ENCODE assay signal across 30 mouse cellular contexts in the genomic region with DNA sequence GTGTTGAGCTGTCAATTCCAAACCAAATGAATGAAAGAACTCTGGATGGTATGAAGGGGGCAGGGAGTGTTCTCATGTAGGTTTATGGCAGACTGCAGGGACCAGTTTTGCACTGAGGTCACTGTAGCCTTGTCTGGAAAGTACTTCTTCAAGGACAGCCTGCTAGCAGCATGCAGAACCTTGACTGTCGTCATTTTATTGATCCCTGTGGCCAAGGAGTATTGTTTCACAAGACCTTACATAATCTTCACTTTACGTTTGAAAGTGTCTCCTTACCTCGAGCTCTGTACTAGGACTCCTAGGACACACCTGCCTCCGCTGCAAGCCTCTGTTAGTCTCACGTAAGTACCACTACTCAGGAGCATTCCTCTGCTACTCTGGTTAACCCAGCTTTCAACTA.
A peak's percentile ranks its signal among the peaks of the same experiment; 100 is the strongest.
DNase-seq lines count a peak whose midpoint lies in the region; ATAC-seq and TF ChIP-seq lines count a peak whose summit lies in the region.
"Had no signal": no experiment of that assay in that cellular context is flagged by ENCODE, and none has a peak within 500 bp of the region (broad histone marks: within the 10 kb centered on the region; RNA-seq: fewer than 3 reads in every experiment).

No protein-coding gene starts in this region.

- no peaks in the 10 kb centered on the region for H3K27me3 ChIP-seq in kidney, adult 2 months (replicated peaks; ENCODE audit: control insufficient read depth, insufficient read depth, low read length)
- H3K27me3 ChIP-seq in kidney, embryonic 15.5 days: no peaks in the 10 kb centered on the region
- H3K27me3 ChIP-seq in intestine, postnatal 0 days (replicated peaks; ENCODE audit: control insufficient read depth, insufficient read depth, low read length): no peaks in the 10 kb centered on the region
- H3K27me3 ChIP-seq: CH12.LX; embryonic facial prominence, embryonic 13.5 days; forebrain, embryonic 13.5 days; hindbrain, embryonic 13.5 days; Patski had no signal

- intact Hi-C loops in gastrocnemius, adult 2 months (cut with DNase I): no loop called here

- TF ChIP-seq CTCF in kidney, adult 2 months (conservative IDR thresholded peaks at IDR 0.05; ENCODE audit: insufficient read depth, insufficient read length, low read depth, low read length): no peak
- TF ChIP-seq CTCF in intestine, postnatal 0 days (IDR thresholded peaks at IDR 0.05; ENCODE audit: low read depth): no peak
- TF ChIP-seq CTCF in gastrocnemius, adult 2 months (IDR thresholded peaks at IDR 0.05): no peak

- 85% methylated on average over 5 of the region's 5 CpGs for WGBS in kidney, adult 2 months
- 89% methylated on average over 5 of the region's 5 CpGs for WGBS in kidney, embryonic 15.5 days
- WGBS in intestine, postnatal 0 days: 50% methylated on average over 5 of the region's 5 CpGs

- H3K9ac ChIP-seq in kidney, embryonic 15.5 days: no peak overlapping the region
- no peak overlapping the region for H3K9ac ChIP-seq in intestine, postnatal 0 days (ENCODE audit: low read depth, low read length)
- H3K9ac ChIP-seq: embryonic facial prominence, embryonic 13.5 days; forebrain, embryonic 13.5 days; hindbrain, embryonic 13.5 days had no signal

- no peak overlapping the region for H3K4me3 ChIP-seq in kidney, adult 2 months (ENCODE audit: insufficient read depth, low read depth, low read length)
- H3K4me3 ChIP-seq in kidney, embryonic 15.5 days (replicated peaks): no peak overlapping the region
- H3K4me3 ChIP-seq in intestine, postnatal 0 days (ENCODE audit: low read depth, low read length): no peak overlapping the region
- H3K4me3 ChIP-seq in gastrocnemius, adult 2 months: no peak overlapping the region
- H3K4me3 ChIP-seq: embryonic facial prominence, embryonic 10.5 days; embryonic facial prominence, embryonic 13.5 days; erythroblast, embryonic 14.5 days; forebrain, embryonic 10.5 days; forebrain, embryonic 13.5 days; hindbrain, embryonic 10.5 days; hindbrain, embryonic 13.5 days had no signal

- H3K36me3 ChIP-seq in kidney, adult 2 months (ENCODE audit: control insufficient read depth, insufficient read depth, low read length): no peaks in the 10 kb centered on the region
- H3K36me3 ChIP-seq in kidney, embryonic 15.5 days: no peaks in the 10 kb centered on the region
- H3K36me3 ChIP-seq in intestine, postnatal 0 days (ENCODE audit: control insufficient read depth, insufficient read depth): no peaks in the 10 kb centered on the region
- H3K36me3 ChIP-seq: embryonic facial prominence, embryonic 10.5 days; embryonic facial prominence, embryonic 13.5 days; forebrain, embryonic 10.5 days; G1E; hindbrain, embryonic 10.5 days; hindbrain, embryonic 13.5 days had no signal

- DNase-seq in adrenal gland, adult 8-10 months: peak; percentile 25
- no peak for DNase-seq in adrenal gland, postnatal 25 days
- DNase-seq in kidney, adult 2 months: no peak
- no peak for DNase-seq in gastrocnemius, adult 2 months
- DNase-seq: adrenal gland, adult 2 months; B cell, adult 2 months; cerebellum, adult 11-12 months; cerebellum, adult 8-10 months; cerebellum, postnatal 10 days; cerebellum, postnatal 36 days; embryo, embryonic 11 days; gastrocnemius, postnatal 14 days; heart, adult 18-20 months; heart, postnatal 36 days; kidney, adult 11 months; kidney, adult 9 months had no signal

- H3K4me2 ChIP-seq in kidney, embryonic 15.5 days: no peak overlapping the region
- H3K4me2 ChIP-seq in intestine, postnatal 0 days (replicated peaks; ENCODE audit: low read depth): no peak overlapping the region
- H3K4me2 ChIP-seq: embryonic facial prominence, embryonic 13.5 days; forebrain, embryonic 13.5 days; heart, embryonic 11.5 days; hindbrain, embryonic 13.5 days had no signal

- no peaks in the 10 kb centered on the region for H3K9me3 ChIP-seq in kidney, embryonic 15.5 days (replicated peaks)
- no peaks in the 10 kb centered on the region for H3K9me3 ChIP-seq in intestine, postnatal 0 days (ENCODE audit: control insufficient read depth)
- H3K9me3 ChIP-seq: embryonic facial prominence, embryonic 10.5 days; embryonic facial prominence, embryonic 13.5 days; forebrain, embryonic 10.5 days; forebrain, embryonic 13.5 days; G1E; hindbrain, embryonic 10.5 days; hindbrain, embryonic 13.5 days had no signal

- TF ChIP-seq POLR2A in kidney, adult 2 months (IDR thresholded peaks at IDR 0.05; ENCODE audit: low read depth, low read length): no peak

- peak overlapping the region; percentile 26; the same call in 1 of the 2 replicates for H3K27ac ChIP-seq in kidney, adult 2 months (ENCODE audit: insufficient read depth, low read depth, low read length)
- no peak overlapping the region for H3K27ac ChIP-seq in kidney, embryonic 15.5 days
- no peak overlapping the region for H3K27ac ChIP-seq in intestine, postnatal 0 days (ENCODE audit: low read depth, low read length)
- H3K27ac ChIP-seq in gastrocnemius, adult 2 months: no peak overlapping the region
- H3K27ac ChIP-seq: embryonic facial prominence, embryonic 10.5 days; embryonic facial prominence, embryonic 13.5 days; forebrain, embryonic 10.5 days; forebrain, embryonic 13.5 days; hindbrain, embryonic 10.5 days; hindbrain, embryonic 13.5 days had no signal

- ATAC-seq in kidney, embryonic 15.5 days (replicated peaks; ENCODE audit: low FRiP score): no peak
- ATAC-seq in intestine, postnatal 0 days: peak; percentile 41; the same call in 1 of the 2 replicates
- ATAC-seq: forebrain, embryonic 13.5 days; forebrain, embryonic 16.5 days; Patski had no signal

- peaks cover 31% of the 10 kb centered on the region for H3K4me1 ChIP-seq in kidney, adult 2 months (ENCODE audit: control insufficient read depth, insufficient read depth, low read length)
- peaks cover 17% of the 10 kb centered on the region for H3K4me1 ChIP-seq in kidney, embryonic 15.5 days
- peaks cover 6% of the 10 kb centered on the region; the same call in 1 of the 2 replicates for H3K4me1 ChIP-seq in intestine, postnatal 0 days (replicated peaks; ENCODE audit: control insufficient read depth, insufficient read depth, low read length)
- H3K4me1 ChIP-seq: forebrain, embryonic 13.5 days; hindbrain, embryonic 13.5 days had no signal
